Comparison of ENCODE assay signal across 9 mouse cellular contexts in genomic region chr15:77151178-77151577, GRCm38 (mm10).
A peak's percentile ranks its signal among the peaks of the same experiment; 100 is the strongest.
DNase-seq lines count a peak whose midpoint lies in the region; ATAC-seq lines count a peak whose summit lies in the region.
"Had no signal": no experiment of that assay in that cellular context is flagged by ENCODE, and none has a peak within 500 bp of the region (broad histone marks: within the 10 kb centered on the region; RNA-seq: fewer than 3 reads in every experiment).

No protein-coding gene starts in this region.

- H3K4me3 ChIP-seq in heart, embryonic 12.5 days, result peak overlapping the region; percentile 68
- peak overlapping the region; percentile 63 for H3K4me3 ChIP-seq in hindbrain, embryonic 10.5 days
- H3K4me3 ChIP-seq in midbrain, embryonic 11.5 days (ENCODE audit: low read depth, low read length), result peak overlapping the region; percentile 53

- peak overlapping the region; percentile 86 for H3K9ac ChIP-seq in heart, embryonic 12.5 days
- H3K9ac ChIP-seq in midbrain, embryonic 11.5 days (ENCODE audit: low read length), result peak overlapping the region; percentile 42

- H3K36me3 ChIP-seq in heart, embryonic 12.5 days, result peaks cover 4% of the 10 kb centered on the region
- H3K36me3 ChIP-seq in hindbrain, embryonic 10.5 days, result no peaks in the 10 kb centered on the region
- no peaks in the 10 kb centered on the region for H3K36me3 ChIP-seq in midbrain, embryonic 11.5 days (ENCODE audit: control insufficient read depth, insufficient read depth, low read length)
- H3K36me3 ChIP-seq: G1E had no signal

- no peak for DNase-seq in heart, postnatal 36 days
- peak; percentile 56 for DNase-seq in NIH3T3 (ENCODE audit: low read depth)
- DNase-seq in hindbrain, embryonic 10.5 days (ENCODE audit: low spot score), result no peak
- DNase-seq in midbrain, embryonic 11.5 days (ENCODE audit: low spot score, missing footprints), result no peak
- DNase-seq in cerebellum, adult 18-20 months, result no peak
- DNase-seq in left cerebral cortex, postnatal 36 days (ENCODE audit: low spot score in 2 of 2), result no peak
- no peak for DNase-seq in left cerebral cortex, postnatal 25 days (ENCODE audit: low spot score in 2 of 2)

- H3K27me3 ChIP-seq in heart, embryonic 12.5 days (replicated peaks), result no peaks in the 10 kb centered on the region
- H3K27me3 ChIP-seq in hindbrain, embryonic 10.5 days (ENCODE audit: insufficient read depth, poor library complexity, severe bottlenecking), result no peaks in the 10 kb centered on the region
- no peaks in the 10 kb centered on the region for H3K27me3 ChIP-seq in midbrain, embryonic 11.5 days (ENCODE audit: control insufficient read depth, insufficient read depth, low read length)

- intact Hi-C loops in heart, postnatal 36 days (cut with DNase I), result loop anchor here (2.0 to 5.0 kb wide), 3 partner anchors 36 to 186 kb away; no protein-coding TSS in a partner anchor
- intact Hi-C loops in left cerebral cortex, postnatal 36 days (cut with DNase I), result loop anchor here (2.0 to 5.0 kb wide), 4 partner anchors 41 to 208 kb away; no protein-coding TSS in a partner anchor
- intact Hi-C loops in left cerebral cortex, postnatal 25 days (cut with DNase I), result loop anchor here (5.0 kb wide), 1 partner anchor 206 kb away; no protein-coding TSS in a partner anchor

- WGBS in heart, embryonic 12.5 days, result 39% methylated on average over 8 of the region's 8 CpGs
- WGBS in hindbrain, embryonic 10.5 days, result 51% methylated on average over 8 of the region's 8 CpGs
- 50% methylated on average over 8 of the region's 8 CpGs for WGBS in midbrain, embryonic 11.5 days

- peaks cover 53% of the 10 kb centered on the region for H3K4me1 ChIP-seq in heart, embryonic 12.5 days (replicated peaks)
- H3K4me1 ChIP-seq in hindbrain, embryonic 10.5 days (replicated peaks), result peaks cover 58% of the 10 kb centered on the region
- peaks cover 28% of the 10 kb centered on the region for H3K4me1 ChIP-seq in midbrain, embryonic 11.5 days (ENCODE audit: control insufficient read depth, insufficient read depth, low read length)

- ATAC-seq in heart, embryonic 12.5 days (ENCODE audit: insufficient number of reproducible peaks, low FRiP score), result no peak
- no peak for ATAC-seq in midbrain, embryonic 11.5 days (ENCODE audit: low FRiP score)

- H3K9me3 ChIP-seq in heart, embryonic 12.5 days (replicated peaks), result no peaks in the 10 kb centered on the region
- H3K9me3 ChIP-seq in hindbrain, embryonic 10.5 days, result no peaks in the 10 kb centered on the region
- no peaks in the 10 kb centered on the region for H3K9me3 ChIP-seq in midbrain, embryonic 11.5 days (ENCODE audit: control insufficient read depth, low read length)
- H3K9me3 ChIP-seq: G1E had no signal

- peak overlapping the region; percentile 98 for H3K27ac ChIP-seq in heart, embryonic 12.5 days (ENCODE audit: poor library complexity, severe bottlenecking)
- peak overlapping the region; percentile 89 for H3K27ac ChIP-seq in hindbrain, embryonic 10.5 days
- H3K27ac ChIP-seq in midbrain, embryonic 11.5 days (ENCODE audit: low read depth, low read length), result no peak overlapping the region

- peak overlapping the region; percentile 88 for H3K4me2 ChIP-seq in heart, embryonic 12.5 days
- H3K4me2 ChIP-seq in midbrain, embryonic 11.5 days, result peak overlapping the region; percentile 60
